Mouse (Mus musculus): Measurements from ENCODE around the gene Hoxa4. TPM values are rescaled to one million over a fixed set of nuclear protein-coding genes. Genes with fewer than 3 reads are reported as not detected.

Hoxa4 gene
- polyA plus RNA-seq, 1 experiment from 2014 or later = 6.8 TPM

- Histone ChIP-seq H3K4me3 (ENCODE audit: low read depth, low read length) (peak within 1 kb of the TSS; percentile 90), H3K9me3 (ENCODE audit: control insufficient read depth, low read depth, low read length) (no peaks in the 10 kb centered on the region), H3K27ac (ENCODE audit: low read length) (peak within 1 kb of the TSS; percentile 81), H3K4me2 (replicated peaks; ENCODE audit: low read depth, low read length) (peak within 1 kb of the TSS; percentile 78), H3K36me3 (ENCODE audit: control insufficient read depth, insufficient read depth, low read length) (no peaks in the 10 kb centered on the region), H3K4me1 (ENCODE audit: control insufficient read depth, insufficient read depth, low read length) (peaks cover 3% of the 10 kb centered on the region; the same call in 1 of the 2 replicates), H3K27me3 (ENCODE audit: control insufficient read depth, insufficient read depth, low read length) (peaks cover 19% of the 10 kb centered on the region), H3K9ac (replicated peaks; ENCODE audit: low read depth, low read length) (peak within 1 kb of the TSS; percentile 18)
- no peak for ATAC-seq (ENCODE audit: insufficient number of reproducible peaks, insufficient read depth, low FRiP score, low read depth)
- WGBS = 4% methylated on average over 47 of the region's 47 CpGs
Observed at GRCm38 (mm10) chr6:52208072-52208867, 16.7 kb upstream of the Hoxa4 start, which contains the start of gene Hoxa6. Gene Hoxa6 (minus strand): TSS chr6:52208722.

DNA sequence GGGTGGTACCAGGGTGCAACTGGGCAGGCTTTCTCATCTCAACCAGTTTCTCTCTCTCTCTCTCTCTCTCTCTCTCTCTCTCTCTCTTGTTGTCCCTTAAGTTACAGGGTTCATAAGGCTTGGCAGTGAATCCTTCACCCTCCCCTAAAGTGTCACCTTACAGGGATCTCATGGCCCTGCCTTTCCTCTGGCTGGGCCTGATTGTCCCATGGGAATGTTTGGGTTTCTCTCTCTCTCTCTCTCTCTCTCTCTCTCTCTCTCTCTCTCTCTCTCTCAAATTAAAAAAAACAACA lies 16.1 kb upstream of the Hoxa4 start:
- peaks cover 18% of the 10 kb centered on the region for H3K27me3 ChIP-seq (ENCODE audit: control insufficient read depth, insufficient read depth, low read length)
- ATAC-seq (ENCODE audit: insufficient number of reproducible peaks, insufficient read depth, low FRiP score, low read depth) = no peak
- peak overlapping the region; percentile 37 for H3K9ac ChIP-seq (replicated peaks; ENCODE audit: low read depth, low read length)
- H3K4me2 ChIP-seq (replicated peaks; ENCODE audit: low read depth, low read length) = peak overlapping the region; percentile 78
- no peaks in the 10 kb centered on the region for H3K9me3 ChIP-seq (ENCODE audit: control insufficient read depth, low read depth, low read length)
- H3K36me3 ChIP-seq (ENCODE audit: control insufficient read depth, insufficient read depth, low read length) = no peaks in the 10 kb centered on the region
- H3K4me1 ChIP-seq (ENCODE audit: control insufficient read depth, insufficient read depth, low read length) = peaks cover 3% of the 10 kb centered on the region; the same call in 1 of the 2 replicates
- H3K4me3 ChIP-seq (ENCODE audit: low read depth, low read length) = peak overlapping the region; percentile 90; the same call in 1 of the 2 replicates
- peak overlapping the region; percentile 81 for H3K27ac ChIP-seq (ENCODE audit: low read length)

DNA sequence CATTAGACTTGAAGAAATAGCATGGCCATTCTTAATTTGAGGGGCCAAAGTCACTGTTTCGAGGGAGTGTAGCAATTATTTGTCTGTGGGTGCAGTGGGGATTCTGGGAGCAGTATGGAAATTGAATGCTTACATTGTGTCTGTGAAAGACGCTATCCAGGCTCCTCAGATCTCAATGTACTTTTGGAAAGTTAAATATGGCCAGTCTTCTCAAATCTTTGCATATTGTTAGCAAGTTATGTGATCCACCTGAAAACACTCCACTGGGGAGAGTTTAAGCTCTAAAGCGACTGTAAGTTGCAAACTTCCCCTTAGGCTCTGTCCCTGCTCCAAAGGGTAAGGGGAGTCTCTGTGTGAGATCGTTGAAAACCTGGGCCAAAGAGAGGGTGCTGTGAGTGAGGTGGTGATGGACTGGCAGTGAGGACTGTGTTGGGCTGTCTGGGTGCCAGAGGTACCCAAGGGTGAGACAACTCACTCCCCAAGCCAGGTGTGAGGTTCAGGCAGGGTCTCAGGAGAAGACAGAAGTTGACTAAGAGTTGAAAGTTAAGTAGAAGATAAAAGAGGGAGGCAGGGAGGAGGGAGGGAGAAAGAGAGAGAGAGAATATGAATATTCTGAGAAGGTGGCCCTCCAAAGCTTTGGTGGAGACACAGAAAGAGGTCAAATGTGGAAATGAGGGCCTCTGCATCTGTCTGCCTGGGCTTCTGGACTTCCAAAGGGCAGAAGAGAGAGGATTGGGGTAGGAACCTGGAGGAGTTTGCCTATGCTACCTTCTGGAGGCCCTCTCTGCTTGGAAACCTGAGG lies 15.5 kb upstream of the Hoxa4 start:
- Histone ChIP-seq H3K27ac (ENCODE audit: low read length) (peak overlapping the region; percentile 81), H3K9ac (replicated peaks; ENCODE audit: low read depth, low read length) (peak overlapping the region; percentile 52), H3K9me3 (ENCODE audit: control insufficient read depth, low read depth, low read length) (no peaks in the 10 kb centered on the region), H3K27me3 (ENCODE audit: control insufficient read depth, insufficient read depth, low read length) (peaks cover 15% of the 10 kb centered on the region), H3K4me2 (replicated peaks; ENCODE audit: low read depth, low read length) (peak overlapping the region; percentile 78), H3K36me3 (ENCODE audit: control insufficient read depth, insufficient read depth, low read length) (peaks cover 5% of the 10 kb centered on the region; the same call in 1 of the 2 replicates), H3K4me1 (ENCODE audit: control insufficient read depth, insufficient read depth, low read length) (peaks cover 3% of the 10 kb centered on the region; the same call in 1 of the 2 replicates), H3K4me3 (ENCODE audit: low read depth, low read length) (peak overlapping the region; percentile 90)
- no peak for ATAC-seq (ENCODE audit: insufficient number of reproducible peaks, insufficient read depth, low FRiP score, low read depth)
- 15% methylated on average over 4 of the region's 4 CpGs for WGBS

DNA sequence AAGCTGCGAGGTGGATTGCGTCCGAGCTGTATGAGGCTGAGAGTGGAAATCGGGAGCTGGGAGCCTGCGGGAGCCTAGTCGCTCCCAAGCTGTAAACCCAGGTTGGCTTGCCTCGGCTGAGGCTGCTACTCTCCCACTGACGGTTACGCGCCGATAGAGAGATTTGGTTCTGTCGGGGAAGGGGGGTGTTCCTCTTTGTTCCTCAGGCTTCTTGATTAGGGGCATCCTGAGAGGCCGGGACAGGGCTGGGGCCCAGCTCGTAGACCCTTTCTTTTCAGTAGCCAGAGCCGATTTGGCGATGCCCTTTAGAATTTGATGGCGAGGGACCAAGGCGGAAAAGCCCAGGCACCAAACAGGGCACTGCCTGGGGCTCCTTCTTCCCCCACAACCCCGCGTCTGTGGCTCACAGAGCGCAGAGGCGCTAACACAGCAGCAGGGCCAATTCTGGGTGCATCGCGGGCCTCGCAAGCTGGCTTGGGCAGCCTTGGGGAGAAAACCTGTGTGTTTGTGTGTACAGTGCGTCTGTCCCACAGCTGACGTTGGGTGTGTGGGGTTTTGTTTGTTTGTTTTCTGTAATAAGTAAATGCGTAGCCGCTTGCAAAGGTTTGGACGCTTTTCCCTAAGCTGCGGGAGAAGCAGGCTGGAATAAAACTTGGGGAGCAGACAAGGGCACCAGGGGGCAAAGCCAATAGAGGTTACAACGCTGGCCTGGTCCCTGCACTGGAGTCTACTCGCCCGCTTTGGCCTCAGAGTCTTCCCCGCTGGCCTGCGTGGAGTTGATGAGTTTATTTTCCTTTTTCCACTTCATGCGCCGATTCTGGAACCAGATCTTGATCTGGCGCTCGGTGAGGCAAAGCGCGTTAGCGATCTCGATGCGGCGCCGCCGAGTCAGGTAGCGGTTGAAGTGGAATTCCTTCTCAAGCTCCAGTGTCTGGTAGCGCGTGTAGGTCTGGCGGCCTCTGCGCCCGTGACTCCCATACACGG lies 14.4 kb upstream of the Hoxa4 start:
- Histone ChIP-seq H3K4me2 (replicated peaks; ENCODE audit: low read depth, low read length) (peak overlapping the region; percentile 78), H3K4me1 (ENCODE audit: control insufficient read depth, insufficient read depth, low read length) (peaks cover 3% of the 10 kb centered on the region; the same call in 1 of the 2 replicates), H3K9ac (replicated peaks; ENCODE audit: low read depth, low read length) (peak overlapping the region; percentile 52), H3K4me3 (ENCODE audit: low read depth, low read length) (peak overlapping the region; percentile 90), H3K27me3 (ENCODE audit: control insufficient read depth, insufficient read depth, low read length) (peaks cover 8% of the 10 kb centered on the region; the same call in 1 of the 2 replicates), H3K27ac (ENCODE audit: low read length) (peak overlapping the region; percentile 81), H3K9me3 (ENCODE audit: control insufficient read depth, low read depth, low read length) (no peaks in the 10 kb centered on the region), H3K36me3 (ENCODE audit: control insufficient read depth, insufficient read depth, low read length) (peaks cover 5% of the 10 kb centered on the region; the same call in 1 of the 2 replicates)
- no peak for ATAC-seq (ENCODE audit: insufficient number of reproducible peaks, insufficient read depth, low FRiP score, low read depth)
- 8% methylated on average over 55 of the region's 55 CpGs for WGBS

DNA sequence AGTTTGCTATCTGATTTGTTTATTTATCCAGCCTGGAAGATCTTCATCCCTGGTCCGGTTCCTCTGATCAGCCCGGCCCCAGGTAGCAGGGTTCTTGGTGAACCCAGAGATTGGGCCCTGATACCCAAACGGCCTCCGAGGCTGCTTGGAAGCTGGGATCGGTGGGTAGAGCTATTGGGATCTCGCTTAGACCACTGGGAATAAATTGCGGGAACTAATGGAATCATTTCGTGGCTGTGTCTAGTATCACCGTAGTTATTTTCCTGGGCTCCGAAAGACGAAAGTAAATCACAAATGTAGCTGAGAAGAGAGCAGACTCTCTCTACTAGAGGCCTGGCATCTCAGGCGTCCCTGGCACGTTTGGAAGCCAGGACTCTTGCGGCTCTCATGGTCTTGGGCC lies 13.7 kb upstream of the Hoxa4 start:
- Histone ChIP-seq H3K4me2 (replicated peaks; ENCODE audit: low read depth, low read length) (peak overlapping the region; percentile 78), H3K9ac (replicated peaks; ENCODE audit: low read depth, low read length) (peak overlapping the region; percentile 52), H3K27me3 (ENCODE audit: control insufficient read depth, insufficient read depth, low read length) (0 out of 2 replicates have a peak, but pooled peaks cover 6% of the 10 kb centered on the region), H3K4me1 (ENCODE audit: control insufficient read depth, insufficient read depth, low read length) (peaks cover 3% of the 10 kb centered on the region; the same call in 1 of the 2 replicates), H3K27ac (ENCODE audit: low read length) (peak overlapping the region; percentile 81), H3K9me3 (ENCODE audit: control insufficient read depth, low read depth, low read length) (no peaks in the 10 kb centered on the region), H3K36me3 (ENCODE audit: control insufficient read depth, insufficient read depth, low read length) (peaks cover 5% of the 10 kb centered on the region; the same call in 1 of the 2 replicates), H3K4me3 (ENCODE audit: low read depth, low read length) (peak overlapping the region; percentile 90)
- ATAC-seq (ENCODE audit: insufficient number of reproducible peaks, insufficient read depth, low FRiP score, low read depth) = no peak
- 10% methylated on average over 14 of the region's 14 CpGs for WGBS

- Histone ChIP-seq H3K4me1 (ENCODE audit: control insufficient read depth, insufficient read depth, low read length) (peaks cover 5% of the 10 kb centered on the region; the same call in 1 of the 2 replicates), H3K9ac (replicated peaks; ENCODE audit: low read depth, low read length) (peak within 1 kb of the TSS; percentile 96), H3K9me3 (ENCODE audit: control insufficient read depth, low read depth, low read length) (no peaks in the 10 kb centered on the region), H3K27me3 (ENCODE audit: control insufficient read depth, insufficient read depth, low read length) (0 out of 2 replicates have a peak, but pooled peaks cover 3% of the 10 kb centered on the region), H3K4me3 (ENCODE audit: low read depth, low read length) (peak within 1 kb of the TSS; percentile 90), H3K36me3 (ENCODE audit: control insufficient read depth, insufficient read depth, low read length) (peaks cover 5% of the 10 kb centered on the region; the same call in 1 of the 2 replicates), H3K4me2 (replicated peaks; ENCODE audit: low read depth, low read length) (peak within 1 kb of the TSS; percentile 78), H3K27ac (ENCODE audit: low read length) (peak within 1 kb of the TSS; percentile 87)
- WGBS = under 1% methylated on average over 57 of the region's 65 CpGs
- peak; percentile 71; the same call in 1 of the 2 replicates for ATAC-seq (ENCODE audit: insufficient number of reproducible peaks, insufficient read depth, low FRiP score, low read depth)
Observed at GRCm38 (mm10) chr6:52204050-52204752, 12.6 kb upstream of the Hoxa4 start, which contains the start of gene Hoxa5. Gene Hoxa5 (minus strand): TSS chr6:52204587.

- WGBS = 1% methylated on average over 44 of the region's 46 CpGs
Observed at GRCm38 (mm10) chr6:52203371-52204049, 12.0 kb upstream of the Hoxa4 start.

More at GRCm38 (mm10) chr6:52203371-52204049, 12.0 kb upstream of the Hoxa4 start:
- no peaks in the 10 kb centered on the region for H3K9me3 ChIP-seq (ENCODE audit: control insufficient read depth, low read depth, low read length)
- peak overlapping the region; percentile 78 for H3K4me2 ChIP-seq (replicated peaks; ENCODE audit: low read depth, low read length)
- ATAC-seq (ENCODE audit: insufficient number of reproducible peaks, insufficient read depth, low FRiP score, low read depth) = no peak
- H3K4me1 ChIP-seq (ENCODE audit: control insufficient read depth, insufficient read depth, low read length) = peaks cover 5% of the 10 kb centered on the region; the same call in 1 of the 2 replicates
- H3K27ac ChIP-seq (ENCODE audit: low read length) = peak overlapping the region; percentile 87
- H3K4me3 ChIP-seq (ENCODE audit: low read depth, low read length) = peak overlapping the region; percentile 90
- H3K36me3 ChIP-seq (ENCODE audit: control insufficient read depth, insufficient read depth, low read length) = peaks cover 5% of the 10 kb centered on the region; the same call in 1 of the 2 replicates
- H3K9ac ChIP-seq (replicated peaks; ENCODE audit: low read depth, low read length) = peak overlapping the region; percentile 96
- 0 out of 2 replicates have a peak, but pooled peaks cover 3% of the 10 kb centered on the region for H3K27me3 ChIP-seq (ENCODE audit: control insufficient read depth, insufficient read depth, low read length)
